Mouse (Mus musculus): Measurements from ENCODE around the gene Catsperd. TPM values are rescaled to one million over a fixed set of nuclear protein-coding genes. Genes with fewer than 3 reads are reported as not detected.
A peak's percentile ranks its signal among the peaks of the same experiment; 100 is the strongest.

Catsperd gene
- 0.93 and 1.5 TPM in 2 replicates for polyA plus RNA-seq (2016; fragmentation: Nextera tagmentation; extraction: Ambion mirVana)

DNA sequence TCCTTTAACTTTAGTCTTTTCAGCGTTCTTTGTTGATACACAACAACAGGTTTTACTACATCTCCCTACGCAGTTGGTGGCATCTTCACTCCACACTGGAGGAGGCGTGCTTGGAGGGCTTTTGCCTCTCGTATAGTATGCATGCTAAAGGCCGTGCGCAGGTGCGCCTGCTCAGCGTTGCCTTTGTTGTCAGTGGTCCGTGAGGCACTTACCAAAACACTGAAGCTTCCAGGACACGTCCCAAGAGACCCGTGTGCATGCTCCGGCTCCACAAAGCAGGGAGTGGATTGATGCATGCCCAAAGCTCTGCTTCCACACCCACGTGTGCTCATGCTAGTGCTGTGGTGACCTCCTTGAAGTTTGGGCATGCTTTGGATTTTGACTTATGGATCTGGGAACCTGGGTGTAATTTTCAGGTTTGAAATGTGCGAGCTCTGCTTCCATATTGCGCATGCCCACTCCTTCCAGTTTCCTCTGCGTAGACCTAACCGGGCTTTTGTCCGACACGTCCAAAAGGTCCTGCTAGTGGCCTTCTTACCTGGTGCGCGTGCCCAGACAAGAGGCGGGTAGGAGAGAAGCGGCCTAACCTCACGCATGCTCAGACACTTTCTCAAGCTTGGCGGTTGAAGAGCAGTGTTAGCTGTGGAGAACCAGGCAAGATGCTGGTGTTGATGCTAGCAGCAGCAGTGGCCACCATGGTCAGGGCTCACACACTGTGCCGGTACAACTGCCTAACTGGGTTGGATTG is at the start of gene Catsperd:
Gene Catsperd, plus strand, starts transcription at position 614 of the 748 bp plus-strand sequence.
- no peaks in the 10 kb centered on the region for H3K27me3 ChIP-seq (replicated peaks)
- H3K36me3 ChIP-seq = peaks cover 8% of the 10 kb centered on the region
- H3K9ac ChIP-seq = peak within 1 kb of the TSS; percentile 8; the same call in 1 of the 2 replicates
- peak within 1 kb of the TSS; percentile 98 for H3K4me3 ChIP-seq
- ATAC-seq (ENCODE audit: low FRiP score, low read depth) = peak; percentile 67
- WGBS = 7% methylated on average over 26 of the region's 26 CpGs
- no peak within 1 kb of the TSS for H3K27ac ChIP-seq
- peak within 1 kb of the TSS; percentile 95 for H3K4me2 ChIP-seq (replicated peaks)
- no peaks in the 10 kb centered on the region for H3K9me3 ChIP-seq
- H3K4me1 ChIP-seq = peaks cover 23% of the 10 kb centered on the region

DNA sequence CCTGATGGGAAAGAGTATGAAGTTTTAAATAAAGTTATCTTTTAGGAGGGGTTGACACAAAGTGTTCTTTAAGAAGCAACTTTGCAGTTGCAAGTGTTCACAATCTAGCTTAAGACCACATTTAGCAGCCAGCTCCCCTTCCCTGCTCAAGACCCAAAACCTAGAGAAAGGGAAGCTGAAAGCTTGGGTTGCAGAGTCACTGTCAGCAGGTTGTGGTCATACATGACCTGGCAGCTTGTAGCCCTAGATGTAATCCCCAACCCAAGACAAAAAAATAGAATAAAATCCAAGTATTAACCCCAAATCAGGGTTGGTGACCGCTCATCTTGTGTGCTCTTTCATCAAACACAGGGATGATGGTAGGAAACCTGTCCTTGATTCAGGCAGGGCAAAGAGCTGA is 44.9 kb upstream of the Catsperd start:
- 74% methylated on average over 1 of the region's 1 CpGs for WGBS
- H3K4me1 ChIP-seq = peaks cover 53% of the 10 kb centered on the region
- peaks cover 67% of the 10 kb centered on the region for H3K36me3 ChIP-seq
- no peaks in the 10 kb centered on the region for H3K9me3 ChIP-seq
- H3K27ac ChIP-seq = no peak overlapping the region
- peak overlapping the region; percentile 88 for H3K9ac ChIP-seq
- peak overlapping the region; percentile 74 for H3K4me2 ChIP-seq (replicated peaks)
- H3K4me3 ChIP-seq = peak overlapping the region; percentile 89
- H3K27me3 ChIP-seq (replicated peaks) = no peaks in the 10 kb centered on the region
- ATAC-seq (ENCODE audit: low FRiP score, low read depth) = no peak

DNA sequence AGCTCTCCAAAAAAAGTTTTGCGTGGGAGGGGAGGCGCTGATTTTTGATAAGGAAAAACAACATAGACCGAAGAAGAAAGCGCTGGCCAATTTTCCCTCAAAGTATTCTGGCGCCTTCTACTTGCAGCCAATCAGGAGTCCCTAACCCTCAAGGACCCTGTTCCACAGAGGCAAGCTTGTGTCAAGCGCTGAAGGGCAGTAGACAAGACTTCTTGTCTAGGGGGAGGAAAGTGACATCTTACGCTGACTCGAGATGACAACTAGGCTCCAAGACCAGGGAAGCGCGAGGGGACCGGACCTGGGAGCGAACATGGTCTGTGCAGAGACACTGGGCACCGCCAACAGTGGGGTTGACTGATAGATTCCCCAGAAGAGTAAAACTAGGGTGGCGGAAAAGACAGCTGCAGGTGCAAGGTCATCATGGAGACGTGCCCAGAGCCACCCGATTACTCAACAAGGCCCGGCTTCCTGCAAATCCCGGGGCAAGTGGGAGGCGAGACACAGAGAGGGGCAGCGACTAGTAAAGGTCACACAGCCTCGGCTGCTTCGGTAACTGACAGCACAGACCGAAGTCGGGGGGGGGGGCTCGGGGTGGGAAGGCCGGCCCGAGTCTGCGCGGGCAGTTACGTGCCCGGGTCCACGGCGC is 44.2 kb upstream of the Catsperd start:
- no peak; the same call in 1 of the 2 replicates for ATAC-seq (ENCODE audit: low FRiP score, low read depth)
- Histone ChIP-seq H3K27ac (peak overlapping the region; percentile 69), H3K9ac (peak overlapping the region; percentile 88), H3K36me3 (peaks cover 67% of the 10 kb centered on the region), H3K4me2 (replicated peaks) (peak overlapping the region; percentile 74), H3K27me3 (replicated peaks) (no peaks in the 10 kb centered on the region), H3K9me3 (no peaks in the 10 kb centered on the region), H3K4me1 (peaks cover 53% of the 10 kb centered on the region), H3K4me3 (peak overlapping the region; percentile 89)
- WGBS = 4% methylated on average over 33 of the region's 33 CpGs

DNA sequence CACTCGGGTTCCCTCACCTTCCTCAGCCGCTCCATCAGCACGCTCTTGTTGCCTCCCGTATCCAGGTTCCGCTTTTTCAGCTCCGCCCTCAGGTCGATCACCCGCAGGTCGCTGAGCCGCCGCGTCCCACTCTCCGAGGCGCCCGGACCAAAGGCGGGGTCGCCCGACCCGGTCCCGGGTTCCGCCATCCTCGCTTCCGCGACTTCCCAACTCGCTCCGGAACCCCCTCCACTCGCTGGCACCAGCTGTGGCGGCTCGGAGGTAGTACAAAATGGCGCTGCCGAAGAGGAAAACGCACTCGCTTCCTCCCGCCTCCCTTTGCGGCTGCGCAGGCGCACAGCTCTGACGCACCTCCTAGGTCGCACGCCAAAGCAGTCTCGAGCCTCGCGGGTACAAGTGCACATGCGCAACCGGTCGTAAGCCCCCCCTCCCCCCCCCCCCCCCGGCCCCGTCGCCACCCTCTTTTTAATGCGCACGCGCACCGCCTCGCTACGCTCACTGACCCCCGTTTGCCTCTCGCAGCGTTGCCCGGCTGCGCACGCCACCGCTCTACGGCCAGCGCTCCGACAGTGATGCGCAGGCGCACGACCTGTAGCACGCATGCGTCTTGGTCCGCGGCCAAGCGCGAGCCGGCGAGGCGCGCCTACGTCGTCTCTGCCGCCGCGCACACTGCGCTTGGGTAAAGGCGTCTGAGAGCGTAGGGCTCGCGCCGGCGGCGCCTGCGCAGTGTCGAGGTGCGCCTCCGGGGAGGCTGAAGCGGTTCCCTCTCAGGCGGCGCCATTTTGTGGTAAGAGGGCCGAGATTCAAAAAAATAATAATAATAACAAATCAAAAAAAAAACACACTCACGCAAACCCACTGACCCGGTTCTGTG is 43.4 kb upstream of the Catsperd start, which contains the start of the genes Safb2 and Safb:
Gene Safb2, minus strand, starts transcription at position 329 of the 874 bp plus-strand sequence.
Gene Safb, plus strand, starts transcription at position 569 of the 874 bp plus-strand sequence.
- Histone ChIP-seq H3K27ac (peak within 1 kb of the TSS; percentile 69), H3K36me3 (peaks cover 68% of the 10 kb centered on the region), H3K27me3 (replicated peaks) (no peaks in the 10 kb centered on the region), H3K9ac (peak within 1 kb of the TSS; percentile 88), H3K4me2 (replicated peaks) (peak within 1 kb of the TSS; percentile 85), H3K9me3 (no peaks in the 10 kb centered on the region), H3K4me3 (peak within 1 kb of the TSS; percentile 89), H3K4me1 (peaks cover 53% of the 10 kb centered on the region)
- peak; percentile 96 for ATAC-seq (ENCODE audit: low FRiP score, low read depth)
- WGBS = under 1% methylated on average over 93 of the region's 101 CpGs

DNA sequence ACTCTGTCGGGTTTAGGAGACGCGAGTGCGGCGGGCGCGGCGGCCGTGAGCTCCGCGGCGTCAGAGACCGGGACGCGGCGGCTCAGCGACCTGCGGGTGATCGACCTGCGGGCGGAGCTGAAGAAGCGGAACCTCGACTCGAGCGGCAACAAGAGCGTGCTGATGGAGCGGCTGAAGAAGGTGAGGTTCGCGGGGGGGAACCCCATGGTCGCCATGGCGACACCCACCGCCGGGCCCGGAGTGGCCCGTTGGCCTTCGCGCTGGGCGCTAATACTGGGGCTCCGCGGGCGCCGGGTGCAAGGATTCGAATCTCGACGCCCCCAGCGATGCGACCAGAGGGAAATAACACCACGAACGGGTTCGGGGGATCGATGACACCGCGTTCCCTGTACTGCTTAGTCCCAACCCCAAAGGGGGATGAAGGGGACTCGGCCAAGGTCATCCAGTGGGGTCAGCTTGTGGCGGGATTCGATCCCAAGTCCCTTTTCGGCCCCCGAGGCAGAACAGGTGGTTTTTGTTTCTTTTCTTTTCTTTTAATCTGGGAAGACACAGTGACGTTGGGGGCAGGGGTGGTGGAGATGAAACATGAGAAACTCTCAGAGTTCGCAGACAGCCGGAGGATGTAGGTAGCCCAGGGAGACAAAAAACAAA is 42.6 kb upstream of the Catsperd start:
- Histone ChIP-seq H3K36me3 (peaks cover 68% of the 10 kb centered on the region), H3K4me1 (peaks cover 57% of the 10 kb centered on the region), H3K27ac (peak overlapping the region; percentile 59), H3K4me3 (peak overlapping the region; percentile 89), H3K9me3 (no peaks in the 10 kb centered on the region), H3K4me2 (replicated peaks) (peak overlapping the region; percentile 85), H3K27me3 (replicated peaks) (no peaks in the 10 kb centered on the region), H3K9ac (peak overlapping the region; percentile 84)
- WGBS = under 1% methylated on average over 61 of the region's 61 CpGs
- peak; percentile 19 for ATAC-seq (ENCODE audit: low FRiP score, low read depth)

DNA sequence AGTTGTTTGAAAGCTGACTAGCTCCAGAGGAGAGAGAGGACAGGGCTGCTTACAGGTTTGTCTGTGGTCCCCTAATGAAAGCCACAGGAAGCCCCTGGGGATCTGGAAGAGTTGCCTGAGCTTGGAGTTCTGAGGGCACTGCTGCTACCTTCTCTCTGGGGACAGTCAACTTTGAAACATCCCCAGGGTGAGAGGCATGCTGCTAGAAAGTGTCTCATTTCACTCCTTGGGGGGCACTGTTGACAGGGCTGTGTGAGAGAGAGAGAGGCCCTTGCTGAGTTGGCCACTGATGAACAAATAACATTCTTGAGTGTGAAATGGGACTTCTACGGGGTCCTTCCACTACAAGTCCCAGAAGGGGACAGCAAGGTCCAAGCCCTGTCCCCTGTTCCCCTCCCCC is 40.2 kb upstream of the Catsperd start:
- Histone ChIP-seq H3K9me3 (no peaks in the 10 kb centered on the region), H3K9ac (no peak overlapping the region), H3K4me3 (no peak overlapping the region), H3K36me3 (peaks cover 69% of the 10 kb centered on the region), H3K4me2 (replicated peaks) (no peak overlapping the region), H3K27me3 (replicated peaks) (no peaks in the 10 kb centered on the region), H3K4me1 (peaks cover 41% of the 10 kb centered on the region), H3K27ac (no peak overlapping the region)
- no peak for ATAC-seq (ENCODE audit: low FRiP score, low read depth)
- WGBS = 88% methylated on average over 1 of the region's 1 CpGs

DNA sequence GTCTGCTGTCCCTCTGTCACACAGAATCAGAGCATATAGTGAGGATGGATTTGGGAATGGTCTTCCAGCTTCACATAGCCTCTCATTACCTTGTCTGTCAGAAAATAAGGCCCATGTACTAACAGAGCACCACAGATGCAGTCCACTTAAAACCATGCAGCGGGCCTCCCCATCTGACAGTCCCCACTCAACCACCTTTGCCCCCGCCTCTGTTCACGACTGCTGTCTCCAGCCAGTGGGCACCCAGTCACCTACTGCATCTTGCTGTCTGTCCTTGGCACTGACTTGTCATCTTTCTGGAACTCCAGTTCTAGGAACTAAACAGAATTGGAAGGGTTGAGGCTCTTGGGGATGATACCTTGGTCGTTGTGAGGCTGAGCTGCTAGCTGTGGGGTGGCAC is 39.0 kb upstream of the Catsperd start:
- Histone ChIP-seq H3K4me2 (replicated peaks) (no peak overlapping the region), H3K27me3 (replicated peaks) (no peaks in the 10 kb centered on the region), H3K4me1 (peaks cover 31% of the 10 kb centered on the region), H3K36me3 (peaks cover 77% of the 10 kb centered on the region), H3K9ac (no peak overlapping the region), H3K4me3 (no peak overlapping the region), H3K27ac (no peak overlapping the region), H3K9me3 (no peaks in the 10 kb centered on the region)
- no peak for ATAC-seq (ENCODE audit: low FRiP score, low read depth)
- WGBS = over 99% methylated on average over 4 of the region's 4 CpGs

DNA sequence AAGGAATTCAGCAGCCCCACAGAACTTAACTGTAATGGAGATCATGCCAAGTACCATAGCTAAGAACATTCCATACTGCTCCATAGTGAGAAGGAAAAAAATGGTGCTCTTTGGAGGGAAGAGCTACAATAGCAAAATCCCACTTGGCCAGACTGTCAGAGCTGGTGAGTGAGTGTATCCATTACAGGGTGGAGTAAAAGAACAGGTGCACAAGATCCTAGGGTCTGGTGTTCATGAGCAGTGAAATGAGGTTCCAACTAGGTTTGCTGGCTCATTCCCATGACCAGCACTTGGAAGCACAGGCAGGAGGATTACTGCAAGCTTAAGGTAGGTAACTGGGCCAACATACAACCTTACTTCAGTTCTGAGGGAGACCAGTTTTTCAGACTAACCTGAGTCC is 35.4 kb upstream of the Catsperd start:
- Histone ChIP-seq H3K4me1 (peaks cover 13% of the 10 kb centered on the region), H3K36me3 (peaks cover 99% of the 10 kb centered on the region), H3K27me3 (replicated peaks) (no peaks in the 10 kb centered on the region), H3K4me3 (no peak overlapping the region), H3K9ac (no peak overlapping the region), H3K9me3 (no peaks in the 10 kb centered on the region), H3K4me2 (replicated peaks) (no peak overlapping the region), H3K27ac (no peak overlapping the region)
- no peak for ATAC-seq (ENCODE audit: low FRiP score, low read depth)

DNA sequence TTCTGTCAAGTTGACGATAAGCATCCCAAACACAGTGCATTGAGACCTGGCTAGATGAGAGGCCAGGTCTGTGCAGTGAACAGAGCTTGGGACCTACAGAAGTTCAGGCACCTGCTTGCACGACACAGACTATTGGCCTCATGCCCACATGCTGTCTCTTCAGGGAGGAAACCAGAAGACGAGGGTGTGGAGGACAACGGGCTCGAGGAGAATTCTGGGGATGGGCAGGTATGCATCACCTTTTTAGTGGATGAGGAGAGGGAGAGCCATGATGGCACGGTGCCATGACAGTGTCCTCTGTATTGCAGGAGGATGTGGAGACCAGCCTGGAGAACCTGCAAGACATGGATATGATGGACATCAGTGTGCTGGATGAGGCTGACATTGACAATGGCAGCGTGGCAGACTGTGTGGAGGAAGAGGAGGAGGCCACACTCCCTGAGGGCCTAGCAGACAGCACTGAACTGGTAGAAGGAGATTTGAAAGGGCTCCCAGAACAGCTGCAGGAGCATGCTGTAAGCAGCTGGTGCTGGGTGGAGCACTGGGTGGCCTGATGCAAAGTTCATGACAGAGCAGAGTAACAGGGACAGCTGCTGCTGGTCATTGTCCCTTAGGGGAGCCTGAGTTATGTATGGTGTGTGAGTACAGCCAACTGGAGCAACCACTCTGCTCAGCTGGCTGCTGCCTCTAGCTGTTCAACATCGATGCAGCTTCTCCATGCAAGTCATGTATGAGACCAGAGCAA is 34.2 kb upstream of the Catsperd start:
- 0 out of 2 replicates have a peak, but pooled peaks cover 9% of the 10 kb centered on the region for H3K4me1 ChIP-seq
- no peak overlapping the region for H3K9ac ChIP-seq
- H3K36me3 ChIP-seq = peaks cover 95% of the 10 kb centered on the region
- no peak for ATAC-seq (ENCODE audit: low FRiP score, low read depth)
- H3K27me3 ChIP-seq (replicated peaks) = no peaks in the 10 kb centered on the region
- no peak overlapping the region for H3K27ac ChIP-seq
- no peaks in the 10 kb centered on the region for H3K9me3 ChIP-seq
- WGBS = 93% methylated on average over 8 of the region's 8 CpGs
- H3K4me3 ChIP-seq = no peak overlapping the region
- H3K4me2 ChIP-seq (replicated peaks) = no peak overlapping the region

DNA sequence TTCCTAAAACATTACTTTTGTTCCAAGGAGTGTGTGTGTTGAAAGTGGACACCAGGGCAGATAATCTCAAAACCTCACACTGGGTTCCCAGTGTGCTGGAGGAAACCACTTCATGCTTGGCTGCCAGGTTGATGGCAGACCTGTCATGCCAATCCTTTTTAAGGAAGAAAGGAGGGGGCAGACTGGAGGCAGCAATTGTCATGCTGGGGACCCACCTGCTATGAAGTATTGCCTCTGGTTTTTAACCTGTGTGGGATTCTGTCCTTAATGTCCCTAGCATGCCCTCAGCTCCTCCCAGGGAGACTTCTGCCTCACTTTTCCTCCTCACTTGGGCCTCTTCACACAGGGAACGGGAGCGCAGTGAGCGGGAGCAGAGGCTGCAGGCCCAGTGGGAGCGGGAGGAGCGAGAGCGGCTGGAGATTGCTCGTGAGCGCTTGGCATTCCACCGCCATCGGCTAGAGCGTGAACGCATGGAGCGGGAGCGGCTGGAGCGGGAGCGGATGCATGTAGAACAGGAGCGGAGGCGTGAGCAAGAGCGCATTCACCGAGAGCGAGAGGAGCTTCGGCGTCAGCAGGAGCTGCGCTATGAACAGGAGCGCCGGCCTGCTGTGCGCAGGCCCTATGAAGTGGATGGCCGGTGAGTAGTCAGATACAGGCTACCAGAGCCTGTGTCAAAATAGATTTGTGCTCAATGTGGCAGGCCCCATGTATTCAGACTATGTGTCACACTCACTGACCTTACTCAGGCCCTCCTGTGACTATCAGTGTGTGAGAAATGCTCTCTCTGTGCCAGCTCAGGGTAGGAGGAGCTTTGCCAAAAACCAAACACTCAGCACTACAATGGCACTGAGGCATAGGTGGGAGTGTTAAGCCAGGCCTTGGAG is 24.5 kb upstream of the Catsperd start:
- Histone ChIP-seq H3K9me3 (no peaks in the 10 kb centered on the region), H3K27ac (no peak overlapping the region), H3K36me3 (peaks cover 85% of the 10 kb centered on the region), H3K27me3 (replicated peaks) (no peaks in the 10 kb centered on the region), H3K4me2 (replicated peaks) (no peak overlapping the region), H3K4me3 (no peak overlapping the region), H3K9ac (no peak overlapping the region), H3K4me1 (peaks cover 2% of the 10 kb centered on the region; the same call in 1 of the 2 replicates)
- ATAC-seq (ENCODE audit: low FRiP score, low read depth) = no peak
- 94% methylated on average over 28 of the region's 28 CpGs for WGBS

All from neural tube, embryonic 12.5 days (tissue).